Mouse (Mus musculus) naive thymus-derived CD4-positive, alpha-beta T cell, adult 2 months (primary cell): ENCODE measurements around the gene Map3k7cl.

Experiments
- DNase-seq: peaks from one replicate; pipeline ENCODE4 v3.0.0-alpha.2; 2011; ENCODE audit warnings: low read depth

The Map3k7cl gene

DNA sequence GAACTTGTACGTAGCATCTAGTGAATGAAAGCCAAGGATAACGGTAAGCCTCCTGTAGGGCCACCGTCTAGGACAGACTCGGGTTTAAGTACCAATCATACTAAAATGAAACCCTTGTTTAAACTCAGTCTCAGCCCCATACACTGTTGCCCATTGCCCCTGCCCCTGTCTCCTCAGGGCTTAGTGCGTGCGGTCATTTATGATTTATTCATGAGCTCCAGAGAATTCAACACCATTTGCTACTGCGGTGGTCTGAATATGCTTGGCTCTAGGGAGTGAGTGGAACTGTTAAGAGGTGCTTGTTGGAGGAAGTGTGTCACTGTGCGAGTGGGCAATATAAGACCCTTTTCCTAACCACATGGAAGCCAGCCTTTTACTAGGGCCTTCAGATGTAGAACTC lies 34.7 kb downstream of the Map3k7cl start:
- no peak for DNase-seq

DNA sequence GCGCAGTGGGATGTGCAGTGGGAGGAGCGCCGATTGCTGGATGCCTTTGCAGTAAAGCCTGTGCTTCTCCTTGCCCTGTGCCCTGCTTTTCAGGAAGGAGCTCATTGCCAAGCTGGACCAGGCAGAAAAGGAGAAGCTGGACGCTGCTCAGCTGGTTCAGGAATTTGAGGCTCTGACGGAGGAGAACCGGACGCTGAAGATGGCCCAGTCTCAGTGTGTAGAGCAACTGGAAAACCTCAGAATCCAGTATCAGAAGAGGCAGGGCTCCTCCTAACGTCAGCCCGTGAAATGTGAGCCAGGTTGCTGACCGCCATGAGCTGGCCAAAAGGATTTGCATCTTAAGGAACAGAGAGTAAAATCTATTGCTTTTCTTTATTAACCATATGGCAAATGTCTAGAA lies 41.0 kb downstream of the Map3k7cl start:
- DNase-seq: no peak

DNA sequence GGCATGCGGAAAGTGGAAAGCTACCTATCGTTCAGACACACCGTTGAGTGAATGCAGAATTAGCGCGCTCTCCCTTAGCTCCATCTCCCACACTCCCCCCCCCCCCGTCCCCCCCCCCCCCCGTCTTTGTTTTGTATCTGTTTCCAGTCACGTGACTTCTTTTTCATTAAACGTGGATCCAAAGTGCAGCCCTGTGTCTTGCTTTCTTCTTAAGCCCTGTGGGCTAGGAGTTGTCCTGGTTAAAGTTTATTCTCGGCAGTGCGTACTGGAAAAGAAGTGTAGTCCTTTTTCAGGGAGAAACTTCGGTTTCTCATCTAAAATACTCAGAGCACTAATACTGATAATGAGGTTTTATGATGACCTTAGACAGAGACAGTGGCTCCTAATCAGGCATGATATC lies 42.0 kb downstream of the Map3k7cl start:
- no peak for DNase-seq

DNA sequence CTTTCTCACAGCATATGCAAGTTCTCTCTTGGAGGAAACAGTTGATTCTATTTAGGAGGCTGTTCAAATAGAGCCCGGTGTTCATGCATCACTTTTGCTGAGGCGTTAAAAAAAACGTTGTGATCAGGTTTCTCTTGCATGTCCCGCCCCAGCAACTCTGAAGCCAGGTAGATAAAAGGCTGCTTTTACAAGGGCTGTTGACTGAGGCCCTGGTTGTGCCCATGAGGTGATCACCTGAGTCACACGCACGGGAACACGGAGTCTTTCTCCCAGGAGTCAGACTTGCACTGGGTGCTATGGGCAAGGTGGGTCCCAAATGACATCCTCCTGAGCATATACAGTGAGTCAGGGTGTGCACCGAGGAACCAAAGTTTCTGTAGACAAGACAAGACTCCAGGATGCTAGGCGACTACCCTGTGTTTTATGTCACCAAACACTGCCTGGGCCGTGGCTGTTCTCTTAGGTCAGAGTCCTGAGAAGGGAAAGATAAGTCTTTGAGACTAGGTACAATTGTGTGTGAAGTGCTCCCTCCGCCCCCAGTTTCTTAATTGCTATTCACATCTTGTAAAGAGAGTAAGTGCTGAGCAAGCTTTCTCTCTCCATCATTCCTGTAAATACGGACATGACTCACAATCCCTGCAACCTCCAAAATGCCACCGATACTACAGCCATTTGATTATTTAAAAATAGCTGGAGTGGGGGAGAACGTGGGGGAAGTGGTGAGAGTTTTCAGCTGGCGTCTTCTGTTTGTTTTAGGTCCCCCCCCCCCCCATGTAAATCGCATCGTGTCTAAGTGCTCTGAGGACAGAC lies 49.8 kb downstream of the Map3k7cl start:
- DNase-seq: no peak

DNA sequence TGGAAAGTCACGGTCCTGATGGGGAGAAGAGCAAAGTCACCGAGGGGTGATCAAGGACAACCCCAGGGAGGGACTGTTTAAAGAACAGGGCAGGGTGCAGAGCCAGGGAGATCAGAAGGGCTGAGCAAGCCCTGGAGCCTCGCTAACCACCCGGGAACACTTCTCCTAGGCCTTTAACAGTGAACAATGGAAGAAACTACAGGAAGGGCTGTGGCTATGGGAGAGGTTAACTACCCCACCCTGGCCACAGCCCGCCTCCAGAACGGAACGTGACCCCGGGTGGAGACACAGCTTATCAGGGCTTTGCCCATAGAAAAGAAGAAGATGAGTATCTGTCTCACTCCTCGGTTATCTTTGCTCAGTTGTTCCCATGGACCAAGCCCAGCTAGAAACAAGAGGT lies 50.9 kb downstream of the Map3k7cl start:
- DNase-seq: no peak

DNA sequence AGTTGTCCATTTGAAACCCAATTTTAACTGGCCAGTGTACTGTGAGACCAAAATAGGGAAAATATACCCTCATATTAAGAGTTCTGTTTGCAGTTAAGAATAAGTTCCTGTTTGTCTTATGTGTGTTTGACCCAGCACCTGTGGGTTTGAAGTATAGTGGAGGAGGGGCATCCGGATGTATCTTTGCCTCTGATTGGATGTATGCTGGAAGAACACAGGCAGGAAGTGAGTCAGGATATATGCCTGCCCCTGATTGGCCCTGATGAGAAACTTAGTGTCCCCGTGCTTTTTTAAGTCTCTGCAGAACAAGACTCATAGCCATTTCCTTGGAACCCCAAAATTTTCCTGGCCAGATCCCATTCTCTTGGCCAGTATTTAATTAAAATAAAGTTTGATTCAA lies 51.8 kb downstream of the Map3k7cl start:
- DNase-seq: no peak

DNA sequence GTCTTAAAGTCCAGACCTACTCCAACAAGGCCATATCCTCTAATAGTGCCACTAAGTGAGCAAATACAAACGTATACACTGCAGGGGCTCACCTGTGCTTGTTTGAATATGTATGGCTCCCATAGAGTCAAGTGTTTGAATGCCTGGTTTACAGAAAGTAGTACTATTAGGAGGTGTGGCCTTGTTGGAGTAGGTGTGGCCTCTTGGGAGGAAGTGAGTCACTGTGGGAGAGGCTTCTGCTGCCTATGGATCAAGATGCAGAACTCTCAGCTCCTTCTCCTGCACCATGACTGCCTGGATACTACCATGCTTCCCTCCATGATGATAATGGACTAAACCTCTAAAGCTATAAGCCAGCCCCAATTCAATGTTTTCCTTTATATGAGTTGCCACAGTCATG lies 54.3 kb downstream of the Map3k7cl start:
- DNase-seq: no peak

DNA sequence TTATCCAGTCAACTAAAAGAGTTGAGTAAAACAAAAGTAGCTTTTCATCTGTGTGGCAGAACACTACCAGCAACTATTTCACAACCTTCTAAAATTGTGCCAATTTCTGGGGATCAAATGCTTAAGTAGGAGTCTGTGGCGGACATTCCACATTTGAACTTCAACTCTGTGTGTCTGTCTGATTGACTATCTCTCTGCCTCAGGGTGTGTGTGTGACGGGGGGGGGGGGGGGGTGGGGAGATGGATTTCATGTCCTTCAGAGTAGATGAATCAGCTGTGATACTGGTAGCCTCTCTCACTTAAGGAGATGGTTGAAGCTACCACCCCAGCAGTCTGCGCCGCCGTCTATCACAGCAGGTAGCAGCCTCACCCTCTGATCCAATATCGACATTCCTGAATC lies 54.8 kb downstream of the Map3k7cl start:
- DNase-seq: no peak

DNA sequence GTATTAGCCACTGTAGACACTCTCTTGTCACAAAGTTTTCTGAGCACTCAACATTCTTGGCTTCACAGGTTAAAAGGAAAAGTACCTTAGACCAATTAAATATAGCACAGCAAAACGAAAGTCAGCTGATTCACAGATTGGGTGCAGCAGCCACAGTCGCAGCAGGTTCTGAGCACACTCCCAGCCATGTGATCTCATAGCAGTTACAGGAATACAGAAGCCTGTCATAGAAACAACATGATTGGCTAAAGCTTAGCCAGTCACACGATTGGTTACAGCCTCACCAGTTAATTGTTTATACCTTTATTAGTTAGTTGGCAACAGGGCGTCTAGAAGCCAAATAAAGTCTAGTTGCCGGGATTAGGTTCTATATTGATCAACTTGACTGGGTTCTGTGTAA lies 57.0 kb downstream of the Map3k7cl start:
- DNase-seq: peak; percentile 29

DNA sequence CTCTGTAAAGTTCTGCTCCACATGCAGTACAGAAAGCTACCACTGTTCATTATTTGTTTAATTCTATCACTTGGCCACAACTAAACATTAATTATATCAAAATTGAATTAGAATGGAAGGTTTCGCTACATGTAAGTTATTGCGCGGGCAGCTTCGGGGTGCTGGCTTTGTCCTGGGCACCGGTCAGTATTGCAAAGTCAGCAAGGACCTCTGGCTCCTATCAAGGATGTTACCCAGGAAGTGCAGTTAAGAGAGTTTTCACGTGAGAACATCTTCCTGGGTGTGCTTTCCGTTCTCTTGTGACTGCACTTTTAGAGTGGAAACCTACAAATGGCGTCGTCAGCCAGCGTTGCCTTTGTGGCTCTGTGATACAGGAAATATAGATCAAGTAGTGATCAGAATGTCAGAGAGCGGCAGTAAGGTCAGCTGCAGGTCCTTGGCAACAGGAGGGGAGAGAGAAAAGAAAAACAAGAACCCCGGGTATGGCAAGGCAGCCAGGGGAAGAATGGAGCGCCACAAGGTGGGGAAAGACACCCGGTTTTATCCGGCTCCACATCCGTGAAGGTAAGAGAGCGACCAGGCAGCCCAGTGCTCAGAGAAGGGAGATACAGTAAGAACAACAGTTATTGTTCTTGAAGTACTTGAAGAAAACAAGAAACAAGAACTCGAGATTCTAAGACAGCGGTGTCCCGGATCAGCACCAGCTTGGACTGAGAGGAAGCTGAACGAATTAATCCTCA lies 57.6 kb downstream of the Map3k7cl start:
- peak; percentile 60 for DNase-seq

DNA sequence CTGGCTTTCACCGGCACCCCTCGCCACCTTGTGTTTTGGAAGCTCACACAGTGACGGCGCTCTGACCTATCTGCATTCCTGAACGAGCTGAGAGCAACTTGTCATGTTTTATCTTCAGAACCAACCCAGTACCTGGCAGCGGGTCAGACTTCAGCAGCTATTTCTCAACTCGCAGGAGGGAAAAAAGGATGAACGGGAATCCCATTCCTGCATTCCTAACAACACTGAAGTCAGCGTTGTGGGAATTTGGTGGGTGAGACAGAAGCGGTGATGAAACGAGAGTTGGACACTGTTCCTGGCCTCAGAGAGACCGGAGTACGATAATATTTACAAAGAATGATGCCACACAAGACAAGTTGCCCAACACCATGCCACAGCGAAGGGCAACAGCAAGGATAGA lies 58.3 kb downstream of the Map3k7cl start:
- DNase-seq: no peak

DNA sequence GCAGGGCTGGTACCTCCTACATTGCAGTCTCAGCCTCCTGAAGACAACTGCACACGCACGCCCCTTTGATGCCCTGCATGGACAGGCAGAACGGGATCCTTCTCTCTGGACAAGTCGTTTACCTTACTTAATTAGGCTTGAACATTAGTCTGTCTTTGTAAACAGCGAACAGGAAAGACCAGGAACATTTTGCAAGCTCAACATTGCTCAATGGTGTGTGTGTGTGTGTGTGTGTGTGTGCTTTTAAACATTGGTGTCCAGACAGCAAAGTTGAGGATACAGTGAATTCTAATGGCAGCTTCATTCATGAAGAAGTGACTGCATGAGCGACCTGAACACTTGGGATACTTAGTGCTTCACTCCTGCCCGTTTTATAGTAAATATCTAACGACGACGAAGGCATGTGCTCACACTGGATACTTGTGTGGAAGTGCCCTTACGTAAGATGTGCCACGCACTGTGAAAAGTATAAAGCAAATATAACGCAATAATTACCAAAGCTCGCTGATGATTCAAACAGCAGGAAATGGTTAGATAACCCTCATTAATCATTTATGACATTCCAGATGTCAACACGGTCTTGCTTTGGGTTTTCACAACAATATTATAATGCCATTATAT lies 59.2 kb downstream of the Map3k7cl start:
- no peak for DNase-seq

DNA sequence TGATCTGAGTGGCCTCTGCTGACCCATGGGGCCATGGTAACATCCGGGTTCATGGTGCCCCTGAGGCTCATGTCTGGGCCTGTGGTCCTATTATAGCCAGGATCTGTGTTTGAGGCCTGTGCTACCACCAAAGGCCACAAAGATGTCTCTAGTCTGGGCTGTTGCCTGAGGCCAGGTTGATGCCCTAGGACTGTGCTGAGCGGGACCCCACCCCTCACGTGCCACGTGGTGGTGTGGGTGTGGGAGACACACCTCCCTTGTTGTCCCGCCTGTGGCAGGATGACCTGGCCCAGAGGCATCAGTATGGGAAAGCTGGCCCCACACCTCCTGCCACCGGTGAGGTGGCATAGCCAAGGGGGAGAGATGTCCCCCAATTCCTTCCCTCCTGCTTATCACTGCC lies 64.2 kb downstream of the Map3k7cl start:
- no peak for DNase-seq

DNA sequence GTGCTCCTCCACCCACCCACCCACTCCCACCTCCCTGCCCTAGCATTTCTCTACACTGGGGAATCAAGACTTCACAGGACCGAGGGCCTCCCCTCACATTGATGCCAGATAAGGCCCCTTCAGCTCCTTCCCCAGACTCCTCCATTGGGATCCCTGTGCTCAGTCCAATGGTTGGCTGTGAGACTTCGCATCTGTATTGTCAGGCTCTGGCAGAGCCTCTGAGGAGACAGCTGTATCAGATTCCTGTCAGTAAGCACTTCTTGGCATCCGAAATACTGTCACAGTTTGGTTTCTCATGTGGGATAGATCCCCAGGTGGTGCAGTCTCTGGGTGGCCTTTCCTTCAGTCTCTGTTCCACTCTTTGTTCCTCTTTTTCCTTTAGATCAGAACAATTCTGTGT lies 68.1 kb downstream of the Map3k7cl start:
- no peak for DNase-seq

DNA sequence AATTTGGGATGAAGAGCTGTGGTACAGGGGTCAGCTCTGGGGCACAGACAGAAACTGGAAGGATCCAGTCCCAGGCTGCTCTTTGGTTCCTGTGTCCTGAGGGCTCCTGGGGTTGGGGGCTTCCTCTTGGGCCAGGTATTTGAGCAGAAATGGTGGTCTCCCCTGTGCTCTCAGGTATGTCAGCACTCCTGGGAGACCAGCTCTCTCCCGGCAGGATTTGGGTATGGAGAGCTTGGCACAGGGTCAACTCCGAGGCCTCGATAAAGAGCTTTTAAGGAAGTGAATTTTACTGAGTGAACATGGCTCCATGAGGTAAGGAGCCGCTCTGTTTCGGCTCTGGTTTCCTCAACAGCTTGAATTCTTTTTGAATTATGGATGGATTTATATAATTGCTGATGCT lies 70.8 kb downstream of the Map3k7cl start:
- no peak for DNase-seq

DNA sequence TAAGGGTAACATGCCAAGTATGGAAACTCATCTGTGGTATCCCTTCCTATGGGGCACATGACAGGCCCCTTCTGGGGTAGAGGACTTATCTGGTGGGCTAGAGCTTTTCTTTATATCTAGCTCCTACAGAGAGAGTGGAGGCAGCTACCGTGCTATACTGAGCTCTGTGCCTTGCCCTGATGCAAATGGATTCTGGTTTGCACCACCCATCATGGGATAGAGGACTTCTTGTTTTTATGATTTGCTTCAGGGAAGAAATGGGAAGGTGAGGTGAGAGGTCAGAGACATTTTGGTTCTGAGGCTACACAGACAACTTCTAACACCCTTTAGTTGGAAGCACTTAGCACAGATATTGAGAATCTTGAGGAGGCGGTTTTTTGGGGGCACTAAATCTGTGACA lies 71.8 kb downstream of the Map3k7cl start:
- no peak for DNase-seq

DNA sequence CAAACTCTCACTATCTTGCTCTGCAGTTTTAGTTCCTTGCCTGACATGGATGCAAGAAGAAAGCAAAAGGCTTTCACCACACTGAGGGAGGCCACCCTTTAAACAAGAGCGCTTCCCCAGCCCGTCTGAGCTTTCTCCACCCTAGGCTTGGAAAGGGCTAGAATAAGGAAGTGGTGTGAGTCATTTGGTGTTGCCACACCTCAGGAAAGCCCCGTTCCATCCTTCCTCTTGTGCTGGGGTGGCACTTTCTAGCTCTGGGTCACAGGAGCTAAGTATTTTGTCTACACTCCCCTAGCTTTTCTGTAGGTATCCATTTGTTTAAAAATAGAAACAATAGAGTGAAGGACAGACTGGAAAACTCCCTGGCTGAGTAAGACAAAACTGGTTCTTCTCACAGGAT lies 72.2 kb downstream of the Map3k7cl start:
- peak; percentile 11 for DNase-seq

DNA sequence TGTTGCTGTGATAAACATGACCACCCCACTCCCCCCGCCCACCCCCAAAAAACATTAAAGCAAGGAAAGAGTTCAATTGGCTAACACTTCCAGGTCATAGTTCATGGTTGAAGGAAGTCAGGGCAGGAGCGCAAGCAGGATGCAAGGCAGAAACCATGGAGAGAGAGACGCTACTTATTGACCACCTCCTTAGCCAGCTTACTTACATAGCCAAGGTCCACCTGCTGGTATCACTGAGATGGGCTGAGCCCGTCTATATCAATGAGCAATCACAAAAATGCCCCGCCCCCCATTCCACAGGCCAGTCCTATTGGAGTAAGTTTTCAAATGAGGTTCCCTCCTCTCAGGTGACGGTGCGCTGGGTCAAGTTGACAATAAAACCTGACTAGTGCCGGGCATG lies 72.7 kb downstream of the Map3k7cl start:
- DNase-seq: no peak

DNA sequence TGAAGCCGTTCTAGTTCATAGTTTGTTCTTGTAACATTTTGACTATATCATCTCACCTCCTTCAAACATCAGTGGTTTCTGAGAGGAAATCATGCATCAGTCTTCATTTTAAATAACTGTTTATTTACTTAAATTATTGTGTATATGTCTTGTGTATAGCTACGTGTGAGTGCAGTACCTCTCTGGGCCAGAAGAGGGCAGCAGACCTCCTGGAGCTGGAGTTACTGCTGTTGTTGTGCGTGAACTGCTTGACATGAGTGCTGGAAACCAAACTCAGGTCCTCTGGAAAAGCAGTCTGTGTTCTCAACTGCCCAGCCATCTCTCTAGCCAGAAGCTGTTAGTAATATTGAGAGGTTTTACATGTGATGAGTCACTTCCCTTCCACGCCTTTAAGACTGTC lies 73.6 kb downstream of the Map3k7cl start:
- peak; percentile 36 for DNase-seq

DNA sequence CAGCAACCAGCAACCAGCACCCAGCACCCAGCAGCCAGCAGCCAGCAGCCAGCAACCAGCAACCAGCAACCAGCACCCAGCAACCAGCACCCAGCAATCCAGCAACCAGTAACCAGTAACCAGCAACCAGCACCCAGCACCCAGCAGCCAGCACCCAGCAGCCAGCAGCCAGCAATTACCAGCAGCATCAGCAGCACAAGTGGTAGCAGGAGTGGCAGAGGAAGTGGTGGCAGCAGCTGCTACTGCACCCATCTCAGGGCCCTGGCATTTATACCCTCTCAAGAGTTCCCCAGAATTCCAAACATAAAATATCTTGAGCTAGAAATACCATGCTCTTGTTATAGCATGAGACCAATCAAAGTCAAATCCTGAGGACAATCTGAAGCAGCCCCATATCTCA lies 81.6 kb downstream of the Map3k7cl start:
- no peak for DNase-seq

DNA sequence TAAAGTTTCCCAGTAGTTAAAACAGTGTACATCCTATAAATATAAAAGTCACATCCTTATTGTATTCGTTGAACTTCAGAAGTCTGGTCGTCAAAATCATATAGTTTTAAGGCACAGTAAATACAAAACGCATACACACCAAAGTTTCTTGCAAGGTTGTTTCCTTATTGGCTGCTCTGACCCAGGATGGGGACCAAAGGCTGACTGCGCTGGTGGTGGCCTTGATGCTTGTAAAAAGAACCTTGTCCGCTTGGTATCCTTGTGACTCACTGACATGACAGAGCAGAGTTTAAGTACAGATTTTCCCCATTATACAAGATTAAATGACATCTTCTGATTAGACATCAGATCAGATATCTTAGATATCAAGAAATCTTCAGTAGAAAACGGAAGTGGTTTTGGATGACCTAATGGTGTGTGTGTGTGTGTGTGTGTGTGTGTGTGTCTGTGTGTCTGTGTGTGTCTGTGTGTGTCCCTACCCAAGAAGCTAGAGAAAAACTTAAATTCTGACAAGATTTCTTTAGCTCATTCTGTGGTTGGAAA lies 82.2 kb downstream of the Map3k7cl start:
- DNase-seq: no peak

DNA sequence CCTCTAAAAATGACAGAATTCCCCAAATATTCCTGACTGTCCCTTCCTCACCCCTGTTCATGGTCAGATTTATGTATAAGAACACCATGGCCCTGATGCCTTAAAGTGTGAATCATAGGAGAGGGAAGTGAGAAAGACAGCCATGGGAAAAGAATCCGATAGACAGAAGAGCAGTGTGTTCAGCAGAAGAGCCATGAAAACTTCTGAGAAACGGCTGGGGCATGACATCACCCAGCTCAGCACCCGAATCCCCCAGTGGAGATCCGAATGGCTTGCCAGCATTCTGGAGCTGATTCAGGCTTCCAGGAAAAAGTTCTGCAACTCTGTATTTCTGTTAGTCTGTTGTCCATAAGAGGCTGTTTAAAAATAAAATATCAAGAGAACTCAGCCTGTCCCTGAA lies 82.7 kb downstream of the Map3k7cl start:
- DNase-seq: no peak

DNA sequence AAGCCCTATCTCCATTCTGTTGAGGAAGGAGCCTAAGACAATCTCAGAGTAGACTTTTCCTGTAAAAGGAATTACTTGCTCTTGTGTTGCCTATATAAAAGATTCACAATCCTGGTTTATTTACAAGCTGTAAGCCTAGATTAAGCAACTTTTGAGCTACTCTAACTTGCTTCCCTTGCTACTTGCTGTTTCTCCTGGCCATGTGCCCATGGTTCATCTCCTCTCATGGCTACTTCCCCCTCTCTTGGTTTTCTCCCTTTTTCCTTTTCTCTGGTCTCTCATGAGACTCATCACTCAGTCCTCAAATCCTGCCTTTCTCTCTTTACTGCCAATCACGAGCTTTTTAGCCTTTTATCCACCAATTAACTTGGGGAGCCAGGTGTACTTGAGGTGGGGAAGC lies 85.0 kb downstream of the Map3k7cl start:
- DNase-seq: no peak
